In the genomic region with DNA sequence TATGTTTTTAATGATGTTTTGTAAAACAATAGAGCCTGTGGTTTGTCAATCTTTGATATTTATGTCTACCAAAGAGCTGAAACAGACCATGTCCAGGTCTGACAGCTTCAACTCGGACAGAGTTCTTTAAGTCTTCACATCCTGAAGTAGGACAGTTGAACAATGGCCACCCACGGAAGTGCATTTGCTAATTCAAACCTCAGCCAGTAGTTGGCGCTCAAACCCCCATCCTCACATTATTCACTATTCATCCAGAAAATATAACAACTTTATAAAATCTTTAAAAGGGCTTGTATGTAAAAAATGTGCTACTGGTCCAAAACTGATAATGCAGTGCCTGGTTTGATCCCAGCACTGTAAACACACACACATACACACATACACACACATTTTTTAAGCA, we compare ENCODE assay signal across 11 mouse cellular contexts.
DNase-seq lines count a peak whose midpoint lies in the region; ATAC-seq and TF ChIP-seq lines count a peak whose summit lies in the region.
"Had no signal": no experiment of that assay in that cellular context is flagged by ENCODE, and none has a peak within 500 bp of the region (broad histone marks: within the 10 kb centered on the region; RNA-seq: fewer than 3 reads in every experiment).

No protein-coding gene starts in this region.

- no peak for ATAC-seq in forebrain, postnatal 0 days
- no peak for ATAC-seq in forebrain, embryonic 12.5 days (ENCODE audit: low FRiP score)

- no peaks in the 10 kb centered on the region for H3K9me3 ChIP-seq in forebrain, postnatal 0 days (ENCODE audit: low read length)
- no peaks in the 10 kb centered on the region for H3K9me3 ChIP-seq in forebrain, embryonic 12.5 days
- H3K9me3 ChIP-seq: megakaryocyte, embryonic 14.5 days had no signal

- no peaks in the 10 kb centered on the region for H3K36me3 ChIP-seq in forebrain, postnatal 0 days (ENCODE audit: insufficient read depth)
- no peaks in the 10 kb centered on the region for H3K36me3 ChIP-seq in forebrain, embryonic 12.5 days (replicated peaks)

- H3K27me3 ChIP-seq in forebrain, postnatal 0 days (ENCODE audit: insufficient read depth, low read length), result no peaks in the 10 kb centered on the region
- no peaks in the 10 kb centered on the region for H3K27me3 ChIP-seq in forebrain, embryonic 12.5 days

- H3K4me2 ChIP-seq in forebrain, postnatal 0 days (ENCODE audit: low read depth), result no peak overlapping the region
- no peak overlapping the region for H3K4me2 ChIP-seq in forebrain, embryonic 12.5 days

- TF ChIP-seq CTCF in forebrain, postnatal 0 days (IDR thresholded peaks at IDR 0.05; ENCODE audit: low read depth), result peak; percentile 51
- TF ChIP-seq CTCF in lung, adult 2 months (IDR thresholded peaks at IDR 0.05; ENCODE audit: insufficient read depth, low read length), result peak; percentile 22; the same call in 1 of the 2 replicates

- 52% methylated on average over 3 of the region's 3 CpGs for WGBS in forebrain, postnatal 0 days
- 36% methylated on average over 3 of the region's 3 CpGs for WGBS in forebrain, embryonic 12.5 days
- WGBS in lung, adult 2 months, result 52% methylated on average over 3 of the region's 3 CpGs

- no peak overlapping the region for H3K9ac ChIP-seq in forebrain, postnatal 0 days
- no peak overlapping the region for H3K9ac ChIP-seq in forebrain, embryonic 12.5 days

- no peak for TF ChIP-seq POLR2A in lung, adult 2 months (IDR thresholded peaks at IDR 0.05; ENCODE audit: borderline replicate concordance, extremely low read depth, low read depth, low read length)

- H3K27ac ChIP-seq in forebrain, postnatal 0 days (ENCODE audit: low read depth, low read length), result no peak overlapping the region
- H3K27ac ChIP-seq in forebrain, embryonic 12.5 days, result no peak overlapping the region

- no peaks in the 10 kb centered on the region for H3K4me1 ChIP-seq in forebrain, postnatal 0 days (ENCODE audit: insufficient read depth)
- H3K4me1 ChIP-seq in forebrain, embryonic 12.5 days, result peaks cover 11% of the 10 kb centered on the region
- H3K4me1 ChIP-seq in lung, adult 2 months (ENCODE audit: control insufficient read depth, insufficient read depth, low read length), result no peaks in the 10 kb centered on the region
- H3K4me1 ChIP-seq: megakaryocyte, embryonic 14.5 days had no signal

- no peak overlapping the region for H3K4me3 ChIP-seq in forebrain, postnatal 0 days (ENCODE audit: low read depth, low read length)
- no peak overlapping the region for H3K4me3 ChIP-seq in forebrain, embryonic 12.5 days (replicated peaks)
- no peak overlapping the region for H3K4me3 ChIP-seq in lung, adult 2 months (replicated peaks; ENCODE audit: extremely low read depth, low read depth, low read length)
- H3K4me3 ChIP-seq: erythroblast, embryonic 14.5 days; megakaryocyte, embryonic 14.5 days had no signal

- no peak for DNase-seq in forebrain, postnatal 0 days
- DNase-seq in lung, adult 2 months, result peak; percentile 17
- no peak for DNase-seq in lung, adult 18-20 months
- DNase-seq in embryo, embryonic 11 days, result peak; percentile 33
- DNase-seq in thymus, postnatal 25 days, result peak; percentile 47
- DNase-seq in MN1 (ENCODE audit: low spot score), result no peak
- DNase-seq in cerebellum, adult 11-12 months, result no peak
- DNase-seq: kidney, adult 9 months had no signal

Comparison
In these comparisons a context has a peak if more than half of its experiments do, and no peak if none do; other contexts are left out.
1. DNase-seq: peak in lung, adult 2 months (single experiment), embryo, embryonic 11 days (single experiment) and thymus, postnatal 25 days (single experiment); none in forebrain, postnatal 0 days (single experiment), lung, adult 18-20 months (0 of 2), MN1 (single experiment) and cerebellum, adult 11-12 months (single experiment).